Mouse (Mus musculus): ENCODE measurements at regions not wholly inside any gene's neighbourhood (a gene's known extent, or its start where the extent isn't known, plus 50 kb on each side); places are given as distances from the start of the nearest gene placed in this dataset.
A peak's percentile ranks its signal among the peaks of the same experiment; 100 is the strongest.

- no peak for DNase-seq (ENCODE audit: low spot score)
Measured at GRCm38 (mm10) chr1:190500106-190500505, 329.6 kb upstream of the Prox1 start.

- DNase-seq (ENCODE audit: low spot score), result no peak
Measured at GRCm38 (mm10) chr1:190497474-190497873, 327.0 kb upstream of the Prox1 start.

GRCm38 (mm10) chr1:190495741-190496520, 325.4 kb upstream of the Prox1 start:
- DNase-seq (ENCODE audit: low spot score), result no peak

- DNase-seq (ENCODE audit: low spot score), result no peak
Measured at GRCm38 (mm10) chr1:190486551-190487104, 316.1 kb upstream of the Prox1 start.

GRCm38 (mm10) chr1:190483366-190483765, 312.9 kb upstream of the Prox1 start:
- no peak for DNase-seq (ENCODE audit: low spot score)

GRCm38 (mm10) chr1:190481071-190481470, 310.6 kb upstream of the Prox1 start:
- DNase-seq (ENCODE audit: low spot score), result no peak

GRCm38 (mm10) chr1:190480601-190481000, 310.1 kb upstream of the Prox1 start:
- DNase-seq (ENCODE audit: low spot score), result peak; percentile 87

- DNase-seq (ENCODE audit: low spot score), result no peak
Measured at GRCm38 (mm10) chr1:190472761-190473160, 302.2 kb upstream of the Prox1 start.

- no peak for DNase-seq (ENCODE audit: low spot score)
Measured at GRCm38 (mm10) chr1:190470336-190470735, 299.8 kb upstream of the Prox1 start.

- no peak for DNase-seq (ENCODE audit: low spot score)
Measured at GRCm38 (mm10) chr1:190457541-190458061, 287.1 kb upstream of the Prox1 start.

- no peak for DNase-seq (ENCODE audit: low spot score)
Measured at GRCm38 (mm10) chr1:190453549-190453948, 283.0 kb upstream of the Prox1 start.

GRCm38 (mm10) chr1:190452115-190452842, 281.8 kb upstream of the Prox1 start:
- peak; percentile 83 for DNase-seq (ENCODE audit: low spot score)

GRCm38 (mm10) chr1:190448263-190448662, 277.7 kb upstream of the Prox1 start:
- no peak for DNase-seq (ENCODE audit: low spot score)

GRCm38 (mm10) chr1:190447253-190447652, 276.7 kb upstream of the Prox1 start:
- DNase-seq (ENCODE audit: low spot score), result no peak

- DNase-seq (ENCODE audit: low spot score), result no peak
Measured at GRCm38 (mm10) chr1:190446676-190447075, 276.2 kb upstream of the Prox1 start.

- no peak for DNase-seq (ENCODE audit: low spot score)
Measured at GRCm38 (mm10) chr1:190444366-190444765, 273.9 kb upstream of the Prox1 start.

GRCm38 (mm10) chr1:190443234-190443633, 272.7 kb upstream of the Prox1 start:
- no peak for DNase-seq (ENCODE audit: low spot score)

- no peak for DNase-seq (ENCODE audit: low spot score)
Measured at GRCm38 (mm10) chr1:190442166-190442565, 271.7 kb upstream of the Prox1 start.

GRCm38 (mm10) chr1:190438789-190439188, 268.3 kb upstream of the Prox1 start:
- no peak for DNase-seq (ENCODE audit: low spot score)

- no peak for DNase-seq (ENCODE audit: low spot score)
Measured at GRCm38 (mm10) chr1:190422874-190423273, 252.4 kb upstream of the Prox1 start.

- no peak for DNase-seq (ENCODE audit: low spot score)
Measured at GRCm38 (mm10) chr1:190419709-190420108, 249.2 kb upstream of the Prox1 start.

GRCm38 (mm10) chr1:190417326-190417725, 246.8 kb upstream of the Prox1 start:
- DNase-seq (ENCODE audit: low spot score), result peak; percentile 48

GRCm38 (mm10) chr1:190411756-190412155, 241.2 kb upstream of the Prox1 start:
- DNase-seq (ENCODE audit: low spot score), result no peak

Measured in retina, embryonic 14.5 days (tissue).